In the genomic region with DNA sequence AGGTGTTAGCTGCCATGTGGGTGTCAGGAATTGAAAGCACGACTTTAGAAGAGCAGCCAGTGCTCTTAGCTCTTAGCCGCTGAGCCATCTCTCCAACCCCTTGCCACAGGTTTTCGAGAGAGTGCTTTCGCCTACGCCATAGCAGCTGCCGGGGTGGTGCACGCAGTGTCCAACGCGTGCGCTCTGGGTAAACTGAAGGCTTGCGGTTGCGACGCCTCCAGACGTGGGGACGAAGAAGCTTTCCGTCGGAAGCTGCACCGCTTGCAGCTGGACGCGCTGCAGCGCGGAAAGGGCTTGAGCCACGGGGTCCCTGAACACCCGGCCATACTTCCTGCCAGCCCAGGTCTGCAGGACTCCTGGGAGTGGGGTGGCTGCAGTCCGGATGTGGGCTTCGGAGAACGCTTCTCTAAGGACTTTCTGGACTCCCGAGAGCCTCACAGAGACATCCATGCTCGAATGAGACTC, we compare ENCODE assay signal across 9 mouse cellular contexts. TPM values are rescaled to one million over a fixed set of nuclear protein-coding genes. Genes with fewer than 3 reads are reported as not detected.
A peak's percentile ranks its signal among the peaks of the same experiment; 100 is the strongest.
DNase-seq lines count a peak whose midpoint lies in the region; ATAC-seq lines count a peak whose summit lies in the region.
"Had no signal": no experiment of that assay in that cellular context is flagged by ENCODE, and none has a peak within 500 bp of the region (broad histone marks: within the 10 kb centered on the region; RNA-seq: fewer than 3 reads in every experiment).

No protein-coding gene starts in this region.

- H3K4me3 ChIP-seq in kidney, embryonic 16.5 days (ENCODE audit: low read length) = peak overlapping the region; percentile 32
- peak overlapping the region; percentile 17 for H3K4me3 ChIP-seq in hindbrain, embryonic 13.5 days
- H3K4me3 ChIP-seq in midbrain, embryonic 15.5 days = 0 out of 2 replicates have a peak overlapping the region, but pooled peaks have one; percentile 18

- H3K27me3 ChIP-seq in kidney, embryonic 16.5 days (ENCODE audit: insufficient read depth, low read length) = peaks cover 99% of the 10 kb centered on the region
- peaks cover 96% of the 10 kb centered on the region for H3K27me3 ChIP-seq in hindbrain, embryonic 13.5 days
- peaks cover 63% of the 10 kb centered on the region for H3K27me3 ChIP-seq in midbrain, embryonic 15.5 days (replicated peaks)

- H3K27ac ChIP-seq in kidney, embryonic 16.5 days (ENCODE audit: low read length) = no peak overlapping the region
- H3K27ac ChIP-seq in hindbrain, embryonic 13.5 days = no peak overlapping the region
- H3K27ac ChIP-seq in midbrain, embryonic 15.5 days = no peak overlapping the region

- H3K9ac ChIP-seq in kidney, embryonic 16.5 days (replicated peaks; ENCODE audit: low read length) = peak overlapping the region; percentile 47
- no peak overlapping the region; the same call in 1 of the 2 replicates for H3K9ac ChIP-seq in hindbrain, embryonic 13.5 days
- no peak overlapping the region for H3K9ac ChIP-seq in midbrain, embryonic 15.5 days

- ATAC-seq in kidney, embryonic 16.5 days (ENCODE audit: low FRiP score, low TSS enrichment) = no peak
- ATAC-seq in activated CD4-positive, CD25-positive, alpha-beta regulatory T cell, adult 4 months = peak; percentile 10
- no peak for ATAC-seq in hindbrain, embryonic 13.5 days (ENCODE audit: low FRiP score)
- no peak for ATAC-seq in midbrain, embryonic 15.5 days (replicated peaks)

- H3K4me2 ChIP-seq in kidney, embryonic 16.5 days (replicated peaks; ENCODE audit: low read depth, low read length) = peak overlapping the region; percentile 51
- peak overlapping the region; percentile 41 for H3K4me2 ChIP-seq in hindbrain, embryonic 13.5 days
- H3K4me2 ChIP-seq in midbrain, embryonic 15.5 days = peak overlapping the region; percentile 34

- no peak for DNase-seq in kidney, postnatal 14 days
- DNase-seq in adrenal gland, postnatal 10 days = no peak
- DNase-seq in urinary bladder, postnatal 36 days (ENCODE audit: low spot score in 2 of 2) = no peak
- no peak for DNase-seq in lung, adult 18-20 months

- no peaks in the 10 kb centered on the region for H3K9me3 ChIP-seq in kidney, embryonic 16.5 days (ENCODE audit: low read length)
- H3K9me3 ChIP-seq in hindbrain, embryonic 13.5 days = no peaks in the 10 kb centered on the region
- no peaks in the 10 kb centered on the region for H3K9me3 ChIP-seq in midbrain, embryonic 15.5 days

- no peaks in the 10 kb centered on the region for H3K36me3 ChIP-seq in kidney, embryonic 16.5 days (ENCODE audit: insufficient read depth, low read length)
- H3K36me3 ChIP-seq in hindbrain, embryonic 13.5 days = no peaks in the 10 kb centered on the region
- H3K36me3 ChIP-seq in midbrain, embryonic 15.5 days (replicated peaks) = no peaks in the 10 kb centered on the region

- peaks cover 22% of the 10 kb centered on the region for H3K4me1 ChIP-seq in kidney, embryonic 16.5 days (ENCODE audit: insufficient read depth, low read length)
- H3K4me1 ChIP-seq in hindbrain, embryonic 13.5 days (replicated peaks) = peaks cover 55% of the 10 kb centered on the region
- H3K4me1 ChIP-seq in midbrain, embryonic 15.5 days = peaks cover 34% of the 10 kb centered on the region

- under 1% methylated on average over 29 of the region's 29 CpGs for WGBS in kidney, embryonic 16.5 days
- WGBS in hindbrain, embryonic 13.5 days = under 1% methylated on average over 29 of the region's 29 CpGs
- WGBS in midbrain, embryonic 15.5 days = under 1% methylated on average over 29 of the region's 29 CpGs

RNA-seq across cellular contexts. Expression of a gene that starts 9.1 kb away (rescaled TPM):
- 0.50 and 0.57 TPM in 2 replicates for polyA plus RNA-seq in kidney, embryonic 16.5 days (2015; fragmentation: Nextera tagmentation; extraction: Ambion mirVana)
- under 1 TPM in 1 of 2 experiments, not detected in 1; 0.53 TPM for polyA plus RNA-seq in activated CD4-positive, CD25-positive, alpha-beta regulatory T cell, adult 4 months (2017; shearing (Covaris generic))
- 0.19 and 0.45 TPM in 2 replicates for polyA plus RNA-seq in hindbrain, embryonic 13.5 days (2015; fragmentation: Nextera tagmentation; extraction: Ambion mirVana)
- 0.34 and 0.37 TPM in 2 replicates for polyA plus RNA-seq in midbrain, embryonic 15.5 days (2015; fragmentation: Nextera tagmentation; extraction: Ambion mirVana)
- total RNA-seq in adrenal gland, postnatal 10 days (2021) = under 1 TPM; 0.27 to 0.57 TPM
- polyA plus RNA-seq: liver, embryonic 16.5 days had no signal

RNA-seq across cellular contexts. Expression of a gene that starts 28.8 kb away (rescaled TPM):
- 1.9 and 2.5 TPM in 2 replicates for polyA plus RNA-seq in kidney, embryonic 16.5 days (2015; fragmentation: Nextera tagmentation; extraction: Ambion mirVana)
- polyA plus RNA-seq in activated CD4-positive, CD25-positive, alpha-beta regulatory T cell, adult 4 months (2017; shearing (Covaris generic)) = not detected
- 3.6 and 4.5 TPM in 2 replicates for polyA plus RNA-seq in hindbrain, embryonic 13.5 days (2015; fragmentation: Nextera tagmentation; extraction: Ambion mirVana)
- 5.6 and 7.2 TPM in 2 replicates for polyA plus RNA-seq in midbrain, embryonic 15.5 days (2015; fragmentation: Nextera tagmentation; extraction: Ambion mirVana)
- total RNA-seq in adrenal gland, postnatal 10 days (2021) = 1 to 10 TPM; 2.6 to 4.2 TPM

RNA-seq across cellular contexts. Expression of a gene that starts 51.4 kb away (rescaled TPM):
- 0.49 and 0.55 TPM in 2 replicates for polyA plus RNA-seq in kidney, embryonic 16.5 days (2015; fragmentation: Nextera tagmentation; extraction: Ambion mirVana)
- not detected for polyA plus RNA-seq in activated CD4-positive, CD25-positive, alpha-beta regulatory T cell, adult 4 months (2017; shearing (Covaris generic))
- 0.16 and 0.21 TPM in 2 replicates for polyA plus RNA-seq in hindbrain, embryonic 13.5 days (2015; fragmentation: Nextera tagmentation; extraction: Ambion mirVana)
- polyA plus RNA-seq in midbrain, embryonic 15.5 days (2015; fragmentation: Nextera tagmentation; extraction: Ambion mirVana) = not detected in 2 replicates
- 1 to 10 TPM in 1 of 2 experiments, under 1 TPM in 1; 0.69 to 1.1 TPM for total RNA-seq in adrenal gland, postnatal 10 days (2021)

RNA-seq across cellular contexts. Expression of a gene that starts 54.3 kb away (rescaled TPM):
- polyA plus RNA-seq in kidney, embryonic 16.5 days (2015; fragmentation: Nextera tagmentation; extraction: Ambion mirVana) = not detected in 2 replicates
- polyA plus RNA-seq in activated CD4-positive, CD25-positive, alpha-beta regulatory T cell, adult 4 months (2017; shearing (Covaris generic)) = not detected
- polyA plus RNA-seq in hindbrain, embryonic 13.5 days (2015; fragmentation: Nextera tagmentation; extraction: Ambion mirVana) = 6.1 and 6.5 TPM in 2 replicates
- polyA plus RNA-seq in midbrain, embryonic 15.5 days (2015; fragmentation: Nextera tagmentation; extraction: Ambion mirVana) = 9.1 and 9.7 TPM in 2 replicates
- 1 to 10 TPM; 4.8 to 6.6 TPM for total RNA-seq in adrenal gland, postnatal 10 days (2021)
- polyA plus RNA-seq: liver, embryonic 16.5 days had no signal
